Mouse (Mus musculus) WW6 (cell line): ENCODE data around the gene Rgl3.

Experiments used
- DNase-seq: peaks from one replicate; pipeline ENCODE4 v3.0.0-alpha.2; 2013; ENCODE audit warnings: low read depth, low spot score

Rgl3 gene

DNA sequence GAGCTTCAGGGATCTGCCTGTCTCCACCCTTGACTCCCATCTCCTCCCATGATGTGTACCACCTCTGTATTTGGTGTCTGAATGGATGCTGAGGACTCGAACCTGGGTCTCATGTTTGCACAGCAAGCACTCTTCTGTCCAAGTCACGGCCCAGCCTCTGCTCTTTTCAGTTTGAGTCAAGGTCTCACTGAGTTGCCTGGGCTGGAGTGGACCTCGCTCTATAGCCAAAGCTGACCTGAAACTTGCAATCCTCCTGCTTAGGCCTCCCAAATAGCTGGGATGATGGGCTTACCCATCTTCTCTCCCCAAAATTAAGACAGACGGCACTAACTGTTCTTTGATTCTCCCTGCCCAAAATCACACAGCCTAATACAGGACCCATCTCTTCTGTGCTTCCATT is 66.2 kb downstream of the Rgl3 start:
- no peak for DNase-seq
